Mouse (Mus musculus) C2C12 (cell line): ENCODE measurements around the gene Camk1g.

Experiments used
- CTCF ChIP-seq: IDR thresholded peaks from one replicate; pipeline ENCODE4 v1.5.1; 2011; ENCODE audit not compliant: control insufficient read depth, insufficient read depth, insufficient read length
- MAX ChIP-seq: IDR thresholded peaks from one replicate; pipeline ENCODE4 v1.6.1; 2011; ENCODE audit warnings: mild to moderate bottlenecking, control low read depth

DNA sequence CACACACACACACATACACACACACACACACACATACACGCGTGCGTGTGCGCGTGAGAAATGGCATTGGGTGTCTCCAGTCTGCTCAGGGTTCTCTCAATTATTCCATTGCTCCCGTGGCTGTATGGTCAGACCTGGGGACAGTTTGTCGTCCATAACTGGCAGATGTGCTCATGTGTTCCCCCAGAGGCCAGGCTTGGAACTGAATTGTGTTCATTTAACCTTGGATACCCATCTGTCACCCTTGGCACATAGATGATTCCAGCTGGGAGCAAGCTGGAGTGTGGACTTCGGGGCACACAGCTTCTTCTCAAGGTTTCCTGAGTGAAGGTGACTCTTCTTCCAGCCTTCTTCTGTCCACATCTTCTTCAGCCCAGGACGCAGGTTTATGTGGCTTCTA, 31.6 kb upstream of the Camk1g start:
- TF ChIP-seq CTCF (no peak), MAX (no peak)
